Mouse (Mus musculus) intestine, postnatal 0 days (tissue): ENCODE data around the gene Cma2. TPM values are rescaled to one million over a fixed set of nuclear protein-coding genes. Genes with fewer than 3 reads are reported as not detected.
"Not testable (repeated sequence)": the region's sequence is repeated elsewhere in the genome, so short reads cannot be mapped to it uniquely, and the experiment has no call there.

ENCODE experiments used
- ATAC-seq: fragments of 200-750 bp; cut with Nextera tagmentation; 2 replicates; pipeline ENCODE4 v1.8.0; 2017; ENCODE audit warnings: mild to moderate bottlenecking, moderate TSS enrichment, moderate library complexity
- H3K27ac ChIP-seq: fragments of 300-500 bp; sonication (generic); 2 replicates; pipeline ENCODE4 v1.5.1; 2014; ENCODE audit warnings: mild to moderate bottlenecking, low read depth, low read length, moderate library complexity
- H3K27me3 ChIP-seq: fragments of 300-500 bp; sonication (generic); replicated peaks from 2 replicates; pipeline ENCODE4 v1.6.1; 2014; ENCODE audit warnings: low read length, mixed read lengths; ENCODE audit not compliant: control insufficient read depth, insufficient read depth
- H3K36me3 ChIP-seq: fragments of 300-500 bp; sonication (generic); 2 replicates; pipeline ENCODE4 v1.6.1; 2014; ENCODE audit warnings: mild to moderate bottlenecking, moderate library complexity; ENCODE audit not compliant: control insufficient read depth, insufficient read depth
- H3K4me1 ChIP-seq: fragments of 300-500 bp; sonication (generic); replicated peaks from 2 replicates; pipeline ENCODE4 v1.6.1; 2014; ENCODE audit warnings: antibody characterized with exemption, low read length, mixed read lengths; ENCODE audit not compliant: control insufficient read depth, insufficient read depth
- H3K4me2 ChIP-seq: fragments of 300-500 bp; sonication (generic); replicated peaks from 2 replicates; pipeline ENCODE4 v1.6.1; 2014; ENCODE audit warnings: low read depth, mild to moderate bottlenecking, moderate library complexity
- H3K4me3 ChIP-seq: fragments of 300-500 bp; sonication (generic); 2 replicates; pipeline ENCODE4 v1.5.1; 2014; ENCODE audit warnings: low read depth, low read length
- H3K9ac ChIP-seq: fragments of 300-500 bp; sonication (generic); 2 replicates; pipeline ENCODE4 v1.6.1; 2014; ENCODE audit warnings: mild to moderate bottlenecking, low read depth, low read length
- H3K9me3 ChIP-seq: fragments of 300-500 bp; sonication (generic); 2 replicates; pipeline ENCODE4 v1.6.1; 2016; ENCODE audit warnings: mixed run types; ENCODE audit not compliant: control insufficient read depth
- CTCF ChIP-seq: sonication (generic); IDR thresholded peaks from 2 replicates; pipeline ENCODE4 v1.5.1; 2016; ENCODE audit warnings: low read depth, mild to moderate bottlenecking, control low read depth, antibody characterized with exemption, moderate library complexity
- whole genome bisulfite sequencing: fragments of 180-500 bp; shearing (Covaris S2); extraction: QIAGEN DNeasy Blood & Tissue Kit; methylation state at CpG from one replicate; pipeline ENCODE4 v1.1.7; 2014; 5-methylcytosine and 5-hydroxymethylcytosine counted together
- polyA plus RNA-seq: library from polyadenylated mRNA; unstranded; fragments of >200 nt; fragmentation: Nextera tagmentation; extraction: Ambion mirVana; gene quantifications from 2 replicates; pipeline ENCODE4 v1.2.1, GENCODE M21; 2015

Cma2 gene
- polyA plus RNA-seq, 1 experiment from 2014 or later = not detected

DNA sequence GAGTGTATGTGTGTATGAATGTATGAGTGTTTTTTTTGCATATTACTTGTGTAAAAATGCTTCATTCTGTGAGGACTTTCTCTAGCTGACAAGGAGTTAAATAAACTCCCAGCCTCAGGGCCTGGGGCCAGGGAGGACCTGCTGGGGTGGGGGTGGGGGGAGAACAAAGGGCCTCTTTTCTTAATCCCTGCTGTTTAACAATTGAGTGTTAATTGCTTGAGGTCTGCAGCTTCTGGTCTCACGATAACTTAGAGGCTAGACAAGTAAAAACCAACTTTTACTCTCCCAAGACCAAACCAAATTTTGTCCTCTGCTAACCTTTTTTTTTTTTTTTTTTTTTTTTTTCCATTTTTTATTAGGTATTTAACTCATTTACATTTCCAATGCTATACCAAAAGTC, 12.5 kb downstream of the Cma2 start:
- Histone ChIP-seq H3K4me3 (no peak overlapping the region), H3K9ac (no peak overlapping the region), H3K27me3 (no peaks in the 10 kb centered on the region), H3K27ac (no peak overlapping the region), H3K4me1 (no peaks in the 10 kb centered on the region), H3K36me3 (no peaks in the 10 kb centered on the region), H3K4me2 (no peak overlapping the region), H3K9me3 (no peaks in the 10 kb centered on the region)
- no peak for TF ChIP-seq CTCF
- no peak for ATAC-seq
- 33% methylated on average over 1 of the region's 1 CpGs for WGBS

DNA sequence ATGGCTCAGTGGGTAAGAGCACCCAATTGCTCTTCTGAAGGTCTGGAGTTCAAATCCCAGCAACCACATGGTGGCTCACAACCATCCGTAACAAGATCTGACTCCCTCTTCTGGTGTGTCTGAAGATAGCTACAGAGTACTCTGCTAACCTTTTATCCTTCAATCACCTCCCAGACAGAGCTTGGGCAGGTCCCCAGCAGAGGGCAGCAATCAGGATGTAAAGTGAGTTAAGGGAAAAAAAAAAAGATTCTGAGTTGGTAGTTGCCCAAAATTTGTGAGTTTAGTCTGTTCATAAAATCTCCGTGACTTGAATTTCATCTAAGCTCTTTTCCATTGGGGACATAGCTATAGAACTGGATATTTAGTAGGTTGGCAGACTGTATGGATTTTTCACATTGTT, 13.1 kb downstream of the Cma2 start:
- 87% methylated on average over 2 of the region's 2 CpGs for WGBS
- H3K4me3 ChIP-seq = not testable (repeated sequence)
- peak; percentile 40 for TF ChIP-seq CTCF

DNA sequence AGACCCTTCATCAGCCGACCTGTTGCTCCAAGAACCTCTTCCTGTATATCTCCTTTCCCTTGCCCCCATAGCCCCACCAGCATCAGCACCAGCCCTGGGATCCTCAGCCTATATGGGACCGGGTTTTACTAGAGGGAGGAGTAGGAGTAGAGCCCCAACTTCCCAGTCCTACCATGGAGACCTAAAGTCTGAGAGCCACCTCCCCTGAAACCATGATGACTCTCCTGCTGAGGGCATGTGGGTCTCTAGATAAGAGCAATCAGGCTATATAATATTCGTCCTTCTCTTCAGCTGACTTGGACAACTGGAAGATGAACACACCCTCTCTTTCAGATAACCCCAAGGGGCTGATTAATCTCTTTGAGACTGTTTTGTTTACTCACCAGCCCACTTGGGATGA, 36.7 kb downstream of the Cma2 start:
- H3K4me1 ChIP-seq, H3K27ac ChIP-seq, H3K9me3 ChIP-seq, H3K36me3 ChIP-seq, H3K4me2 ChIP-seq, H3K9ac ChIP-seq, H3K4me3 ChIP-seq, H3K27me3 ChIP-seq, ATAC-seq: not testable (repeated sequence)
- 23% methylated on average over 1 of the region's 3 CpGs for WGBS

More for the DNA sequence above, 13.1 kb downstream of the Cma2 start:
- H3K4me2 ChIP-seq, H3K9ac ChIP-seq, H3K9me3 ChIP-seq, ATAC-seq, H3K27me3 ChIP-seq, H3K27ac ChIP-seq, H3K36me3 ChIP-seq, H3K4me1 ChIP-seq: not testable (repeated sequence)

DNA sequence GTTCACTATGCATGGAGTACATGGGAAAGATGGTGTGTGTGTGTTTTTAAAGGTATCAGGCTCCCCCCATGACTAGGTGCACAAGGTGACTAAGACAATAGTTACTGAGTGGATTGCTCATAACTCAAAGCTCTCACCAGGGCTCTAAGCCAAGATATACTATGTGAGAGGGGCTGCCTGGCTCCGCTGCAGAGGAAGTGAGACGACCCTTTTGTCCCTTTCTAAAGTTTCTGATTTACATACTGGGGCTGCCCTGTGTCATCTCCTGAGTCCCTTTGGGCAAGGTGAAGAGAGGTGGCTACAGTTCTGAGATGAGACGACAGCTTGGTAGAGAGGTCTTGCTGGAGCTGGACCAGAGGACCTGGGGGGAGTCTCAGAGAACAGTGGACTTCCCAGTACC, 62.4 kb downstream of the Cma2 start:
- Histone ChIP-seq H3K9ac (no peak overlapping the region), H3K27me3 (no peaks in the 10 kb centered on the region), H3K4me3 (no peak overlapping the region), H3K27ac (no peak overlapping the region), H3K36me3 (no peaks in the 10 kb centered on the region), H3K4me2 (no peak overlapping the region), H3K9me3 (no peaks in the 10 kb centered on the region), H3K4me1 (no peaks in the 10 kb centered on the region)
- TF ChIP-seq CTCF = no peak
- no peak for ATAC-seq
- WGBS = 73% methylated on average over 3 of the region's 3 CpGs

DNA sequence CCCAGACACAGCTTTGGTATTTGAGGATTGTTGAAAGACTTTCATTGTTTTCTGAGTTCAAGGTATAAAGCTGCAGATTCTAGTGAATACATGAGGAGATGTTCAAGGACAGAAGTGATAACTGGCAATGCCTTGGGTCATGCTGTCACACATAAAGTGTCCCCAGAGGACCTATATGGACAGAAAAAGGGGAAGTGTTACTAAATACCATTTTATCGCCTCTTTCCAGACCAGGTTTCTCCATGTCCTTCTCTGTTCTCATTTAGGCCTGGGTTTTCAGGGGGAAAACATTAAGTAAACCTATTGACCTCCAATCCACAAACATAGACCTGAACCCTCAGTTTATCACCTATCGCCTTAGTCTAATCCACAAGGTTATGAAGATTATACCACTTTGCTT, 63.1 kb downstream of the Cma2 start:
- no peak overlapping the region for H3K27ac ChIP-seq
- H3K9ac ChIP-seq = no peak overlapping the region
- H3K4me2 ChIP-seq = no peak overlapping the region
- no peak for TF ChIP-seq CTCF
- ATAC-seq = no peak
- 93% methylated on average over 2 of the region's 2 CpGs for WGBS
- no peaks in the 10 kb centered on the region for H3K9me3 ChIP-seq
- H3K4me3 ChIP-seq = no peak overlapping the region
- H3K27me3 ChIP-seq = no peaks in the 10 kb centered on the region
- H3K4me1 ChIP-seq = no peaks in the 10 kb centered on the region
- no peaks in the 10 kb centered on the region for H3K36me3 ChIP-seq

DNA sequence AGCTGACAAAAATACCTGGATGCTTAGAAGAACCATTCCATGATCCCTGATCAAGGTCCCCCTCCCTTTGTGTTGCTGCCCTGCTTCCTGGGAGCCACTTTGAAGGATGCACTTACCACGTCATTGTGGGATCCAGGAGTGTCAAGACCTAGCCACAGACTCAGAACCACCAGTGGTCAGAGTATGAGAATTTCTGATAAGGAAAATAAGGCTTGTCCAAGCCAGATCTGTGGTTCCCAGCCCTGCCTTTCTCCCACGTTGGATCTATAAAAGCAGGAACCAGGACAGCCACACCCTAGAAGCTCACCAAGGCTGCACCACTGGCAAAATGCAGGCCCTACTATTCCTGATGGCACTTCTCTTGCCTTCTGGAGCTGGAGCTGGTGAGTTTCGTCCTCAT, 66.9 kb downstream of the Cma2 start, which contains the start of gene Mcpt1:
Gene Mcpt1, plus strand, starts transcription at position 301 of the 400 bp plus-strand sequence.
- H3K4me2 ChIP-seq = not testable (repeated sequence)
- 61% methylated on average over 3 of the region's 3 CpGs for WGBS

DNA sequence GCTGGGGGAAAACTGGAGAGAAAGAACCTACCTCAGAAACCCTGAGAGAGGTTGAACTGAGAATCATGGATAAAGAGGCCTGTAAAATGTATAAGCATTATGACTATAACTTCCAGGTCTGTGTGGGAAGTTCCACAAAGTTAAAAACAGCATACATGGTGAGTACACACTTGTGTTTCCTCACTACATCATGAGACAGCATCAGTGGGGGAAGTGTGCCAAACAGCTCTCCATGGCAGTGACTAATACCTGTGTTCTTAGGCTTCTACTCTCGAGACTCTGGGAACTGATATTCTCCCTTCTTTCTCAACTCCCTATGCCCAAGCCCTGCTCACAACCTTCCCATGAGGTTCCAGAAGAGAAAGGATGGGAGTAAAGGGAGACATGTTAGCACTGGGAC, 68.7 kb downstream of the Cma2 start:
- Histone ChIP-seq H3K36me3 (no peaks in the 10 kb centered on the region), H3K9me3 (no peaks in the 10 kb centered on the region), H3K4me3 (no peak overlapping the region), H3K27me3 (no peaks in the 10 kb centered on the region), H3K9ac (no peak overlapping the region), H3K27ac (no peak overlapping the region), H3K4me2 (no peak overlapping the region), H3K4me1 (no peaks in the 10 kb centered on the region)
- no peak for TF ChIP-seq CTCF
- ATAC-seq = no peak
- WGBS = 70% methylated on average over 1 of the region's 1 CpGs

More for the DNA sequence above, 66.9 kb downstream of the Cma2 start, which contains the start of gene Mcpt1:
- not testable (repeated sequence) for H3K4me3 ChIP-seq, H3K9me3 ChIP-seq, ATAC-seq, H3K27me3 ChIP-seq, H3K9ac ChIP-seq, H3K27ac ChIP-seq, H3K4me1 ChIP-seq, H3K36me3 ChIP-seq

DNA sequence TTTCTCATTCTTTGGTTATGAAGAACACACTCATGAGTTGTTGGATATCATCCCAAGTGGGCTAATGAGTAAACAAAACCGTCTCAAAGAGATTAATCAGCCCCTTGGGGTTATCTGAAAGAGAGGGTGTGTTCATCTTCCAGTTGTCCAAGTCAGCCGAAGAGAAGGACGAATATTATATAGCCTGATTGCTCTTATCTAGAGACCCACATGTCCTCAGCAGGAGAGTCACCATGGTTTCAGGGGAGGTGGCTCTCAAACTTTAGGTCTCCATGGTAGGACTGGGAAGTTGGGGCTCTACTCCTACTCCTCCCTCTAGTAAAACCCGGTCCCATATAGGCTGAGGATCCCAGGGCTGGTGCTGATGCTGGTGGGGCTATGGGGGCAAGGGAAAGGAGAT, 70.5 kb downstream of the Cma2 start:
- H3K4me1 ChIP-seq, H3K36me3 ChIP-seq, H3K27ac ChIP-seq, H3K4me2 ChIP-seq, H3K4me3 ChIP-seq, ATAC-seq, H3K27me3 ChIP-seq, H3K9me3 ChIP-seq, H3K9ac ChIP-seq: not testable (repeated sequence)
- 43% methylated on average over 3 of the region's 4 CpGs for WGBS
